Mouse (Mus musculus): Measurements from ENCODE around the gene Tapbpl. TPM values are rescaled to one million over a fixed set of nuclear protein-coding genes. Genes with fewer than 3 reads are reported as not detected.
"Not testable (repeated sequence)": the region's sequence is repeated elsewhere in the genome, so short reads cannot be mapped to it uniquely, and the experiment has no call there.

The Tapbpl gene
- 1.6 and 2.1 TPM in 2 replicates for polyA plus RNA-seq (2016; fragmentation: Nextera tagmentation; extraction: Ambion mirVana)

DNA sequence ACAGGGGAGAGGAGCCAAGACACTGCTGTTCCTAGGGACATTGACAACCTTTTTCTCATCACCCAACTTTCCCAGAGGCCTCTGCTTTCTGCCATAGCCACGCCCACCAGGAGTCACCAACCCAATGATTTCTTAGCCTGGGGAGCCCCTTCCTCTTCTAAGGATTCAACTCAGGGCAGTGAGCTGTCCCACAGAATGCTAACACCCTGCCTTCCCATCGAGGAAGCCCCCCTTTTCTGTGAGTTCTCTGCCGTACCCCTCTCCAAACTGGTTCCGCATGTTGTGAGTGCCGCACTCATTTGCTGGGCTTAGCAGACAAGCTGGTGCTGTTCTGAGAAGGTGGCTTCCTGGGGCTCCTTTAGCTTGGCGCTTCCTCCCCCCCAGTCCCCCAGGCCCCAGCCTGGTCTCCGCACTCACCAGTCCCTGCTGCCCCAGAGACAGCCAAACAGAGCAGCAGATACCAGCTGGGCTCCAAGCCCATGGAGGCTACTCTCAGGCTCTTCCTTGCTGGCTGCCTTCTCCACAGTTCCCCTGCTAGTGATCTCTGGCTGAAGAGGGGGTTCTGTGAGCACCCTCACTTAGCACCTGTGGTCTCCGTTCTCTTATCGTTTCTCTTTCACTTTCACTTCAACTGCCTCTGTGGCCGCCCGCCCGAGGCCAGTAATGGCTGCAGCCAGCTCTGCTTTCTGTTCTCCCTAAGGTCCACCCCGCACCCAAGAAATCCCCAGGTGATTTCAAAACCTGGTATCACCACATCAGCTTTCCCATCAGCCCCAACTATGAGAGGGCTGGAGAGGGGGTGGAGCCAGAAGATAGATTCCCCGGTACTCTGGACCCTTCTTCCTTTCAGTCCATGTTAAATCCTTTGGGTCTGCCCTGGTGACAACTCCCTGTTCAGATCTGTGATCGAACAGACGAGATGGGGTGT lies at the start of gene Tapbpl:
Gene Tapbpl (minus strand): TSS at position 744 of the 928 bp plus-strand sequence.
- no peaks in the 10 kb centered on the region for H3K9me3 ChIP-seq
- no peak for DNase-seq (ENCODE audit: extremely low spot score, low spot score)
- peaks cover 40% of the 10 kb centered on the region for H3K4me1 ChIP-seq
- H3K36me3 ChIP-seq (replicated peaks) = no peaks in the 10 kb centered on the region
- peak within 1 kb of the TSS; percentile 50 for H3K4me3 ChIP-seq
- no peaks in the 10 kb centered on the region for H3K27me3 ChIP-seq (ENCODE audit: poor library complexity, severe bottlenecking)
- peak within 1 kb of the TSS; percentile 83 for H3K27ac ChIP-seq
- WGBS = 10% methylated on average over 16 of the region's 16 CpGs

DNA sequence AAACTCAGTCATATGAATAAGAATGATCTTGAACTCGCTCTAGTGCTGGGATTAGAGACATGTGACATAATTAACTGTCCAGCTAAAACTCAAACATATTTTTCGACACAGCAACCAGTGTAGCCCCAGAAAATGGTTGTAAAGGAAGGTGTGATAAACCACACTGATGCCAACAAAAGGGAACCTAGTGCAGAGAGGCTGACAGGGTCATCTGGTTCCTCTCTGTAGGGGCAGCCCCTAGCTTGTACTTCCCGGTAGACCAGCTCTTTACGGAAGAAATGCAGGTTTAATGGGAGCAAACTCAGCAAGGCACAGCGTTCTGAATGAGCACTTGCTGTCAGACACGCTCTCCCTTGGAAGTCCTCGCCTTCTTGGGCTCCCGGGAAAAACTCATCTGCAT lies 48.1 kb upstream of the Tapbpl start:
- Histone ChIP-seq H3K27ac (no peak overlapping the region), H3K27me3 (ENCODE audit: poor library complexity, severe bottlenecking) (no peaks in the 10 kb centered on the region), H3K36me3 (replicated peaks) (no peaks in the 10 kb centered on the region), H3K9me3 (no peaks in the 10 kb centered on the region; the same call in 1 of the 2 replicates), H3K4me1 (no peaks in the 10 kb centered on the region), H3K4me3 (no peak overlapping the region)
- WGBS = 70% methylated on average over 8 of the region's 8 CpGs
- no peak for DNase-seq (ENCODE audit: extremely low spot score, low spot score)

DNA sequence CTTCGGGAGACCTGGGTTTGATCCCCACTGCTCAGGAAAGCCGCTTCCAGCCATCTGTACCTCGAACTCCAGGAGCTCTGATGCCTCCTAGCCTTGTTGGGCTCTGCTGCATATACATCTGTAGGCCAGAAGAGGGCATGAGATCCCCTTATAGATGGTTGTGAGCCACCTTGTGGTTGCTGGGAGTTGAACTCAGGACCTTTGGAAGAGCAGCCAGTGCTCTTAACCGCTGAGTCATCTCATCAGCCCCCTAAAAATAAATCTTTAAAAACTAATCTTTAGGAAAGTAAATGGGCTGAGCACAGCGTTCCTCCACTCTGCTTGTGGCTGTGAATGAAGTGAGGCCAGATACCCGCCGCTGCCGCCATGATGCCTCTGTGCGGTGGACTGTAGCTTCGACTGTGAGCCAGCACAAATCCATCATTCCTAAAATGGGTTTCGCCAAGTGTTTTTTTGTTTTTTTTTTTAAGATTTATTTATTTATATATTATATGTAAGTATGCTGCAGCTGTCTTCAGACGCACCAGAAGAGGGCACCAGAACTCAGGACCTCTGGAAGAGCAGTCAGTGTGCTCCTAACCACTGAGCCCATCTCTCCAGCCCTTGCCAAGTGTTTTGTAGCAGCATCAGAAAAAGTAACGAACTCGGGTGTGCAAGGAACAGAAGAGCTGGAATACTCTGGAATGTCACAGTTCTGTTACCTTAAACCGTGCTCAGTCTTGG lies 43.3 kb upstream of the Tapbpl start:
- peaks cover 9% of the 10 kb centered on the region for H3K4me1 ChIP-seq
- H3K27me3 ChIP-seq (ENCODE audit: poor library complexity, severe bottlenecking) = peaks cover 25% of the 10 kb centered on the region
- no peaks in the 10 kb centered on the region for H3K36me3 ChIP-seq (replicated peaks)
- no peak overlapping the region for H3K27ac ChIP-seq
- WGBS = 62% methylated on average over 15 of the region's 15 CpGs
- DNase-seq (ENCODE audit: extremely low spot score, low spot score) = peak; percentile 22
- H3K4me3 ChIP-seq = no peak overlapping the region
- H3K9me3 ChIP-seq = no peaks in the 10 kb centered on the region

DNA sequence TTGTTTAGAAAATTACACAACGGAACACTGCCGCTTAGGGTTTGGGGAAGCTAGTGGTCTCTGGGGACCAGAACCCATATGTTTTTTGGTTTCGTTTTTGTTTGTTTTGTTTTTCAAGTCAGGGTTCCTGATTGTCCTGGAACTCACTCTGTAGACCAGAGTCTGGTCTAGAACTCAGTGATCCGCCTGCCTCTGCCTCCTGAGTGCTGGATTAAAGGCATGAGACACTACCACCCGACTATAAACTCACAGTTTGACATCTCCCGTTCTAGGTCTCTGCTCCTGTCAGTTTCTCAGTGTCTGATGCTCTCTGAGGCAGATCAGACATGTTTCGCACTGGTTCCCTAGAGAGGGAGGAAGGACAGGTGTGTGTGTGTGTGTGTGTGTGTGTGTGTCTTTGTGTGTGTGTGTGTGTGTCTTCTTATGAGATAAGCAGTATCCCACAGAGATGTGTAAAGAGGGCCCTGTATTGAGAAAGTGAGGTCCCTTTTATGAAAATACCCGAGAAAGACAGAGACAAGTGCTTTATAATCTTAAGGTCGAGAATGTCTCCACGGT lies 40.6 kb upstream of the Tapbpl start:
- no peaks in the 10 kb centered on the region for H3K36me3 ChIP-seq (replicated peaks)
- peaks cover 9% of the 10 kb centered on the region for H3K4me1 ChIP-seq
- H3K4me3 ChIP-seq = no peak overlapping the region
- peaks cover 25% of the 10 kb centered on the region for H3K27me3 ChIP-seq (ENCODE audit: poor library complexity, severe bottlenecking)
- WGBS = 86% methylated on average over 10 of the region's 10 CpGs
- no peak overlapping the region for H3K27ac ChIP-seq
- no peak for DNase-seq (ENCODE audit: extremely low spot score, low spot score)
- H3K9me3 ChIP-seq = no peaks in the 10 kb centered on the region

DNA sequence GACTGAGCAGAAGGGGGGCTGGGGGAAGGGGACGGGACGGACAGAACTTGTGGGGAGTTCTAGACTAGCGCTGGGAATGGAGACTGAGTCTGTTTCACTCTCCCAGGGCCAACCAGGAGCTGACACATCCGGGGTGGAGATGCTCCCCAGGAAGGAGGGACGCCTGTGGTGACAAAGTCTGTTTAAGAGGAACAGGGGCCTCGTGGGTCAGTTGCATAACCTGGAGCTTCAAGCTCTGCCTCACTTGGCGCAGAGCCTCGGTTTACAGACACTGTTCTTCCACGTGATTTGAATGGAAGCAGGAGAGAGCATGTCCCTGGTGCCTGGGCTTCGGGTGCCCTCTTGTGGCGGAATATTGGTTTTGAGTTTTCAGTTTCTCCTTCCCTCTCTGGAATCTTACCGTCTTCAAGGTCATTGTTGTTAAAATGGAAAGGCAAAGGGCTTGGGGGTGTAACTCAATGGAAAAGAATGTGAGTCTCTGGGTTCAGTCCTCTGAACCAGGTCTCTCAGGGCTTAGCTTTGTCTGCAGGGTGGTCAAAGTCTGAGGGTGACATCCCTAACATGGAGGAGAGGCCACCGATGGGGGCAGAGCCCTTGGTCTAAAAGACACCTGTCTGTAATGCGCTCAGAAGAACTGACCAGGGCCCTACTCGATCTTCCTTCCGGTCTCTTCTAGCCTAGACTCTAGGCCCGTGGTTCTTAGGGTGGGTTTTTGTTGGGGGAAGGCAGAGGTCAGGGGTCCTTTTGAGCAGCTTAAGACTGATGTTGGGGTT lies 40.0 kb upstream of the Tapbpl start:
- WGBS = 22% methylated on average over 17 of the region's 17 CpGs
- Histone ChIP-seq H3K27ac (peak overlapping the region; percentile 76), H3K4me1 (peaks cover 9% of the 10 kb centered on the region), H3K36me3 (replicated peaks) (no peaks in the 10 kb centered on the region), H3K4me3 (peak overlapping the region; percentile 36), H3K9me3 (no peaks in the 10 kb centered on the region), H3K27me3 (ENCODE audit: poor library complexity, severe bottlenecking) (peaks cover 25% of the 10 kb centered on the region)
- DNase-seq (ENCODE audit: extremely low spot score, low spot score) = peak; percentile 86

DNA sequence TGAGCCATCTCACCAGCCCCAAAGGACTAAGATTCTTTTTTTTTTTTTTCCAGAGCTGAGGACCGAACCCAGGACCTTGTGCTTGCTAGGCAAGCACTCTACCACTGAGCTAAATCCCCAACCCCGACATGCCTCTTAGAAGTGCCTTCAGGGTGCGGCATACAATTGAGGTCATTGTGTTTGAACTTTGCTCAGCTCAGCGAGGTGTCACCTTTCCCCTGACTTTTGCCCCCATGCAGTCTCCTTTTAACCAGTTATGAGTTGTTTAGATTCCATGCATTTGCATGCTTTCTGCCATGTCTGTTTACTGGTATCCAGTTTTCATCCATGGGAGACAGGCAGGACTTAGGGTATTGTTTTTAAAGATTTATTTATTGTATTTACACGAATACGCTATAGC lies 37.1 kb upstream of the Tapbpl start:
- H3K27me3 ChIP-seq (ENCODE audit: poor library complexity, severe bottlenecking) = peaks cover 25% of the 10 kb centered on the region
- no peaks in the 10 kb centered on the region for H3K9me3 ChIP-seq
- no peak for DNase-seq (ENCODE audit: extremely low spot score, low spot score)
- no peak overlapping the region for H3K27ac ChIP-seq
- no peaks in the 10 kb centered on the region for H3K36me3 ChIP-seq (replicated peaks)
- no peak overlapping the region for H3K4me3 ChIP-seq
- H3K4me1 ChIP-seq = peaks cover 9% of the 10 kb centered on the region
- WGBS = 58% methylated on average over 6 of the region's 6 CpGs

DNA sequence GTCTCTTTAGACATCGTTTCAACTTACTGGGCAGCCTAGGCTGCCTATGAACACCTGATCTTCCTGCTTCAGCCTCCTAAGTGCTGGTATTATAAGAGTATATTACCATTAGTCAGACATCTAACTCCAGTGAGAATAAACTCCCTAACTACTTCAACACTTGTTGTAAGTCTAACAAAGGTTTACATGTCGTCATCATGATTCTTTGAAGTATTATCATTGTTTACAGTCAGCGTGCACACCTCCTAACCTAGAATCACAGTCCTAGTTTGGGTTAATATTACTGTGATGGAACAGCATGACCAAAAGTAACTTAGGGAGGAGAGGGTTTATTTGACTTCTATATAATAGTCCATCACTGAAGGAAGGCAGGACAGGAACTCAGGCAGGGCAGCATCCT lies 35.8 kb upstream of the Tapbpl start:
- H3K27me3 ChIP-seq (ENCODE audit: poor library complexity, severe bottlenecking) = peaks cover 21% of the 10 kb centered on the region
- WGBS = 86% methylated on average over 3 of the region's 3 CpGs
- peaks cover 9% of the 10 kb centered on the region for H3K4me1 ChIP-seq
- H3K36me3 ChIP-seq (replicated peaks) = no peaks in the 10 kb centered on the region
- no peak overlapping the region for H3K4me3 ChIP-seq
- H3K27ac ChIP-seq = no peak overlapping the region
- no peaks in the 10 kb centered on the region for H3K9me3 ChIP-seq
- no peak for DNase-seq (ENCODE audit: extremely low spot score, low spot score)

DNA sequence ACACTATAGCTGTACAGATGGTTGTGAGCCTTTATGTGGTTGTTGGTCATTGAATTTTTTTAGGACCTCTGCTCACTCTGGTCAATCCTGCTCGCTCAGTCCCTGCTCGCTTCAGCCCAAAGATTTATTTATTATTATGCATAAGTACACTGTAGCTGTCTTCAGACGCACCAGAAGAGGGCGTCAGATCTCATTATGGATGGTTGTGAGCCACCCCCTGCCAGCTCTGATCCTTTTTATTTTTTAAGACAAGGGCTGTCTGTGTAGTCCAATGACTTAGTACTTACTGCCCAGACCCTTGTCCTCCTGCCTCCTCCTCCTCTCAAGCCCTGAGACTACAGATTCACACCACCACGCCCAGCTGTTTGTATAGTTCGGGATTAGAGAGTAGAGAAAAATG lies 34.9 kb upstream of the Tapbpl start:
- H3K9me3 ChIP-seq; H3K36me3 ChIP-seq (replicated peaks); H3K27ac ChIP-seq; H3K4me1 ChIP-seq; H3K4me3 ChIP-seq; DNase-seq (ENCODE audit: extremely low spot score, low spot score): not testable (repeated sequence)
- WGBS = 71% methylated on average over 6 of the region's 6 CpGs
- peaks cover 14% of the 10 kb centered on the region for H3K27me3 ChIP-seq (ENCODE audit: poor library complexity, severe bottlenecking)

DNA sequence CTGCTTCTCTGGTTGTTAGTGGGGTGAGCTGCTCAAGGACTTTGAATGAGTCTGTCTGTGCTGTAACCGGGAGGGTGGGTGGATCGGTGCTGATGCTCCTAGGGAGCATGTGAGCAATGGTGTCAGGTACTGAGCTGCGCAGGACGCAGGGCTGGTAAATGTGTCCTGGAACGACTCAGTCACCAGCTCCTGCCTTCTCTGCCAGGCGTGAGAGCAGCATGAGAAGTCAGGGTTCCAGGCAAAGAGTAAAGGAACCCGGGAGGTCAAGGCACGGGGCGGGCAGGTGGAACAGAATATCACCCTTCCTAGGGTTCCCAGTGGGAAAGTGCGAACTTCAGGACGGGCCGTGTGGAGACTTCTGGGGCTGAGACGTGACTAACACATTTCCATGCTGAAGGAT lies 34.4 kb upstream of the Tapbpl start:
- no peak for DNase-seq (ENCODE audit: extremely low spot score, low spot score)
- no peaks in the 10 kb centered on the region for H3K9me3 ChIP-seq
- no peaks in the 10 kb centered on the region for H3K4me1 ChIP-seq
- no peak overlapping the region for H3K27ac ChIP-seq
- WGBS = 78% methylated on average over 13 of the region's 13 CpGs
- H3K36me3 ChIP-seq (replicated peaks) = no peaks in the 10 kb centered on the region
- H3K27me3 ChIP-seq (ENCODE audit: poor library complexity, severe bottlenecking) = peaks cover 11% of the 10 kb centered on the region
- H3K4me3 ChIP-seq = no peak overlapping the region

DNA sequence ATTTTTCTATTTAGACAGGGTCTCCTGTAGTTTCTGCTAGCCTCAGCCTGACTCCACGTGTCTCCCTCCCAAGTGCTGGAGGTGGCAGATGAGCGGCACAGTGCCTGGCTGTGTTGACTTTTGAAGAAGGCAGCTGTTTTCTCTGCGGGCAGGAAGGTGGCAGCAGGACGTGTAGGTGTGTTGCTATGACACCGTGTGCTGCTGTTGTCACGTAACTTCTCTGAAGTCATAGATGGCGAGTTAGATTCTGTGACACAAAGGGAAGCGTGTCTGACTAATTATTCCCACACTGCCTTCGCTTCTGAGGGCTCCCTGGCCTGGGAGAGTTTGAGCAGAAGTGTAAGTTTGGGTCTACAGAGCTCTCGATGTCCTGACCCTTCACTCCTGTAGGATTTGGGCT lies 33.6 kb upstream of the Tapbpl start:
- WGBS = 77% methylated on average over 10 of the region's 10 CpGs
- H3K27me3 ChIP-seq (ENCODE audit: poor library complexity, severe bottlenecking) = peaks cover 3% of the 10 kb centered on the region
- H3K9me3 ChIP-seq = no peaks in the 10 kb centered on the region
- no peaks in the 10 kb centered on the region for H3K36me3 ChIP-seq (replicated peaks)
- H3K4me1 ChIP-seq = no peaks in the 10 kb centered on the region
- no peak for DNase-seq (ENCODE audit: extremely low spot score, low spot score)
- no peak overlapping the region for H3K4me3 ChIP-seq
- H3K27ac ChIP-seq = no peak overlapping the region

DNA sequence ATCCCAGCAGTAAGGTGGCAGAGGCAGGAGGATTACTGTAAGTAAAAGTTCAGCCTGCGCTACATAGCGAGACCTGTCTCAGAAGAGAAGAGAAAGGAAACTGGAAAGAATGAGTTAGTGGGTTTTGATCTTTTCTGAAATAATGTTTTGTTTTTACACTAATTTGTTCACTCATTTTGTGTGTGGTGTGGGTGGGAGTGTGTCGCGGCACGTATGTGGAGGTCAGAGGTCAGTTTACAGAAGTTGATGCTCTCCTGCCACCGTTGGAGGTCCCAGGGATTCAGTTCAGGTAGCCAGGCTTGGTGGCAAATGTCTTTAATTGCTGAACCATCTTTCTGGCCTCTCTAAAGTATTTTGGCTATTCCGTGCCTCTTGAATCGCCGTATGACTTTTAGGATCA lies 32.6 kb upstream of the Tapbpl start:
- Histone ChIP-seq H3K27me3 (ENCODE audit: poor library complexity, severe bottlenecking) (no peaks in the 10 kb centered on the region), H3K27ac (no peak overlapping the region), H3K4me1 (no peaks in the 10 kb centered on the region), H3K9me3 (no peaks in the 10 kb centered on the region), H3K4me3 (no peak overlapping the region), H3K36me3 (replicated peaks) (no peaks in the 10 kb centered on the region)
- no peak for DNase-seq (ENCODE audit: extremely low spot score, low spot score)
- 93% methylated on average over 9 of the region's 9 CpGs for WGBS

DNA sequence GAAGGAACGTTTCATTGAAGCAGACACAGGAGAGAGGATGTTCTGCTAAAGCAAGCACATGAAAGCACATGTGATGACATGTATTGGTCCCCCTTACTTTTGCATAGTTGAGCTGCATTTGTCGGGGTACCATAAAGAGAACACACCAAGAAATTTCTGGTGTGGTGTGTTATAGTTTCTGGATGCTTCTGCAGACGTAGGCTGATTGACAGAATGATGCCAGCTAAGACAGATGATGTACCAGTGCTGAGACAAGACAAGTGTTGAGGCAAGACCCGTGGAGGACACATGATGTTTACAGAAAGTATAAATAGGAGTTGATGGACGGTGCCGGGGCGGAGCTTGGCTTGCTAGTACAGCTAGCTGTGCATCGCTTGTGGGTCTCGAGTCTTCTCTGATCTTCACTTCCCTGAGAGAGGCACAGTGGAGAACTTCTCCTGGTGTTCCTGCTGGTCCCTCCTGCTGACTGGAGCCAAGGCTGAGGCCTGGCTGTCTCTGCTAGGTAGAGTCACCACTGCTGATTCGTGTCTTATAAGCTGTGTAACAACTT lies 28.4 kb upstream of the Tapbpl start:
- DNase-seq (ENCODE audit: extremely low spot score, low spot score) = no peak
- H3K4me1 ChIP-seq = peaks cover 4% of the 10 kb centered on the region; the same call in 1 of the 2 replicates
- H3K4me3 ChIP-seq = no peak overlapping the region
- H3K27ac ChIP-seq = no peak overlapping the region
- no peaks in the 10 kb centered on the region for H3K27me3 ChIP-seq (ENCODE audit: poor library complexity, severe bottlenecking)
- H3K36me3 ChIP-seq (replicated peaks) = no peaks in the 10 kb centered on the region
- 89% methylated on average over 10 of the region's 10 CpGs for WGBS
- no peaks in the 10 kb centered on the region for H3K9me3 ChIP-seq

All from forebrain, embryonic 10.5 days (tissue).